Mouse (Mus musculus) small intestine, adult 2 months (tissue): ENCODE results near the gene Zkscan14. TPM values are rescaled to one million over a fixed set of nuclear protein-coding genes. Genes with fewer than 3 reads are reported as not detected.

Experiments used
- H3K27ac ChIP-seq: fragments of 200-500 bp; 2 replicates; pipeline ENCODE4 v1.5.1; 2012; ENCODE audit warnings: low read depth, low read length, control low read depth, inconsistent platforms; ENCODE audit not compliant: insufficient read depth
- H3K27me3 ChIP-seq: fragments of 200-500 bp; 2 replicates; pipeline ENCODE4 v1.6.1; 2012; ENCODE audit warnings: mild to moderate bottlenecking, moderate library complexity, low read length, inconsistent platforms; ENCODE audit not compliant: control insufficient read depth, insufficient read depth
- H3K36me3 ChIP-seq: fragments of 200-500 bp; 2 replicates; pipeline ENCODE4 v1.6.1; 2012; ENCODE audit warnings: mild to moderate bottlenecking, low read length, control low read depth, inconsistent platforms; ENCODE audit not compliant: control insufficient read depth, insufficient read depth
- H3K4me1 ChIP-seq: fragments of 200-500 bp; 2 replicates; pipeline ENCODE4 v1.6.1; 2012; ENCODE audit warnings: low read length, inconsistent platforms, mixed read lengths; ENCODE audit not compliant: control insufficient read depth, insufficient read depth, insufficient read length
- H3K4me3 ChIP-seq: fragments of 200-500 bp; 2 replicates; pipeline ENCODE4 v1.5.1; 2012; ENCODE audit warnings: low read depth, mild to moderate bottlenecking, control low read depth, inconsistent platforms, low read length, moderate library complexity
- CTCF ChIP-seq: fragments of 200-500 bp; IDR thresholded peaks from 2 replicates; pipeline ENCODE4 v1.5.1; 2012; ENCODE audit warnings: low read depth, mild to moderate bottlenecking, control low read depth, inconsistent platforms, low read length, moderate library complexity, mixed read lengths; ENCODE audit not compliant: insufficient replicate concordance, insufficient read length; ENCODE audit errors: extremely low read depth
- POLR2A ChIP-seq: fragments of 200-500 bp; IDR thresholded peaks from 2 replicates; pipeline ENCODE4 v1.6.1; 2012; ENCODE audit warnings: low read depth, mild to moderate bottlenecking, control low read depth, inconsistent platforms, low read length, moderate library complexity
- WGBS: fragments of 180-500 bp; shearing (Covaris S2); methylation state at CpG from one replicate; pipeline ENCODE4 v1.1.7; 2018; 5-methylcytosine and 5-hydroxymethylcytosine counted together
- polyA plus RNA-seq: library from polyadenylated mRNA; depleted of rRNA; stranded (reverse); fragments of >200 nt; gene quantifications from 2 replicates; pipeline ENCODE4 v1.2.3, GENCODE M21; 2012

The Zkscan14 gene
- polyA plus RNA-seq, 1 experiment, result 2.9 TPM

- Histone ChIP-seq H3K36me3 (peaks cover 3% of the 10 kb centered on the region; the same call in 1 of the 2 replicates), H3K27ac (0 out of 2 replicates have a peak overlapping the region, but pooled peaks have one; percentile 11), H3K4me1 (peaks cover 12% of the 10 kb centered on the region; the same call in 1 of the 2 replicates), H3K4me3 (no peak overlapping the region), H3K27me3 (no peaks in the 10 kb centered on the region)
- TF ChIP-seq CTCF (no peak), POLR2A (no peak)
- WGBS, result 20% methylated on average over 2 of the region's 2 CpGs
Measured at GRCm38 (mm10) chr5:145226453-145226852, 24.8 kb upstream of the Zkscan14 start.

GRCm38 (mm10) chr5:145223395-145223794, 21.7 kb upstream of the Zkscan14 start:
- H3K27me3 ChIP-seq, result no peaks in the 10 kb centered on the region
- peaks cover 12% of the 10 kb centered on the region for H3K4me1 ChIP-seq
- peak overlapping the region; percentile 97 for H3K27ac ChIP-seq
- 47% methylated on average over 12 of the region's 12 CpGs for WGBS
- no peak overlapping the region for H3K4me3 ChIP-seq
- TF ChIP-seq POLR2A (no peak), CTCF (no peak)
- H3K36me3 ChIP-seq, result peaks cover 24% of the 10 kb centered on the region

- Histone ChIP-seq H3K27me3 (no peaks in the 10 kb centered on the region), H3K27ac (peak overlapping the region; percentile 97), H3K4me1 (peaks cover 16% of the 10 kb centered on the region), H3K4me3 (no peak overlapping the region), H3K36me3 (peaks cover 29% of the 10 kb centered on the region)
- no peak for TF ChIP-seq CTCF
- no peak; the same call in 1 of the 2 replicates for TF ChIP-seq POLR2A
- WGBS, result 39% methylated on average over 5 of the region's 5 CpGs
Measured at GRCm38 (mm10) chr5:145222840-145223239, 21.2 kb upstream of the Zkscan14 start.

GRCm38 (mm10) chr5:145219981-145220380, 18.3 kb upstream of the Zkscan14 start:
- H3K27me3 ChIP-seq, result no peaks in the 10 kb centered on the region
- peaks cover 17% of the 10 kb centered on the region for H3K4me1 ChIP-seq
- H3K4me3 ChIP-seq, result no peak overlapping the region
- no peak for TF ChIP-seq POLR2A
- peaks cover 29% of the 10 kb centered on the region for H3K36me3 ChIP-seq
- H3K27ac ChIP-seq, result no peak overlapping the region
- 94% methylated on average over 8 of the region's 8 CpGs for WGBS

- Histone ChIP-seq H3K27me3 (no peaks in the 10 kb centered on the region), H3K4me1 (peaks cover 15% of the 10 kb centered on the region), H3K4me3 (no peak overlapping the region), H3K27ac (no peak overlapping the region), H3K36me3 (peaks cover 29% of the 10 kb centered on the region)
- no peak for TF ChIP-seq POLR2A
- no peak for TF ChIP-seq CTCF
- whole genome bisulfite sequencing, result 94% methylated on average over 20 of the region's 20 CpGs
Measured at GRCm38 (mm10) chr5:145218671-145219070, 17.0 kb upstream of the Zkscan14 start.

- H3K4me1 ChIP-seq, result peaks cover 11% of the 10 kb centered on the region
- H3K36me3 ChIP-seq, result peaks cover 29% of the 10 kb centered on the region
- 91% methylated on average over 21 of the region's 21 CpGs for WGBS
- H3K27me3 ChIP-seq, result no peaks in the 10 kb centered on the region
- peak overlapping the region; percentile 64 for H3K27ac ChIP-seq
- no peak overlapping the region for H3K4me3 ChIP-seq
- TF ChIP-seq POLR2A, result no peak
- no peak for TF ChIP-seq CTCF
Measured at GRCm38 (mm10) chr5:145218206-145218605, 16.5 kb upstream of the Zkscan14 start.

- 26% methylated on average over 6 of the region's 6 CpGs for WGBS
- Histone ChIP-seq H3K36me3 (peaks cover 31% of the 10 kb centered on the region), H3K27ac (peak overlapping the region; percentile 64)
Measured at GRCm38 (mm10) chr5:145217746-145218145, 16.1 kb upstream of the Zkscan14 start.

More at GRCm38 (mm10) chr5:145217746-145218145, 16.1 kb upstream of the Zkscan14 start:
- no peak for TF ChIP-seq CTCF
- TF ChIP-seq POLR2A, result no peak
- Histone ChIP-seq H3K4me3 (no peak overlapping the region), H3K27me3 (no peaks in the 10 kb centered on the region), H3K4me1 (peaks cover 9% of the 10 kb centered on the region)
